Mouse (Mus musculus): ENCODE results near the gene Crb2. TPM values are rescaled to one million over a fixed set of nuclear protein-coding genes. Genes with fewer than 3 reads are reported as not detected.

Gene Crb2
- polyA plus RNA-seq, 1 experiment from 2014 or later: 5.8 TPM

DNA sequence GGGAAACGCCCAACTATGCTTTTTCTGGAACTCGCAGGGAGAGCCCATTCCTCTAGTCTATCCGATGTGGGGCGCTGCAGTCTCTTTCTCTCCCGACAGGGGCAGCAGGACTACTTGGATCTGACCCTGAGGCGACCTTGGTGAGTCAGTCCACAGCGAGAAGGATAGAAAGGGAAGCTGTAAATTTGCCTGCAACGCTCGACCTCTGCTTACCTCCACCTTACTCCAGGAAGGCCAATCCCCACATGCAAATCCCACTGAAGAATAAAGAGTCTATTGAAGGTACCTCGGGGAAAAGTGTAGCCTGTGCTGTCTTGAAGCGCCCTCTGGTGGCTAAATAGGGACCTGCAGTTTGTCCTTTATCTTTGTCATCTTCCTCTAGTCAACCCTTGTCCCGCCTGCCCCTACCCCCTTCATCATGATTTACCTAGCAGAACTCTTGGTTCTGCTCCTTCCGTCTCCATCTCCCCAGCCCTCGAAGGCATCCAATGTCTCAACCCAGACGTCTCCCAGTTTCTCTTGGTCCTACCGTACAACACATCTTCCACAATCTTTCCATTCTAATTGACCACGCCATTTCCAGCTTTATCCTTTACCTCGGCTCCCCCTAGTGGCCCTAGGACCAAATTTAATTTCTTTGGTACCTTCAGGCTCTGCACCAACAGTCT, 4.3 kb upstream of the Crb2 start:
- no peak overlapping the region for H3K27ac ChIP-seq (replicated peaks; ENCODE audit: low read depth, low read length)
- peaks cover 38% of the 10 kb centered on the region for H3K4me1 ChIP-seq (ENCODE audit: control insufficient read depth, insufficient read depth, low read length)
- ATAC-seq (ENCODE audit: low FRiP score, low TSS enrichment) (peak; percentile 44), DNase-seq (peak; percentile 93)
- under 1% methylated on average over 18 of the region's 18 CpGs for WGBS
- H3K27me3 ChIP-seq (ENCODE audit: control insufficient read depth, insufficient read depth, low read length): no peaks in the 10 kb centered on the region
- H3K36me3 ChIP-seq (ENCODE audit: control insufficient read depth, insufficient read depth, low read length): no peaks in the 10 kb centered on the region
- peak overlapping the region; percentile 32 for H3K4me3 ChIP-seq (replicated peaks; ENCODE audit: low read depth, low read length)
- H3K9me3 ChIP-seq (ENCODE audit: control insufficient read depth, low read length): no peaks in the 10 kb centered on the region
- no peak overlapping the region; the same call in 1 of the 2 replicates for H3K9ac ChIP-seq (replicated peaks; ENCODE audit: low read length)
- H3K4me2 ChIP-seq (ENCODE audit: low read length): peak overlapping the region; percentile 59

DNA sequence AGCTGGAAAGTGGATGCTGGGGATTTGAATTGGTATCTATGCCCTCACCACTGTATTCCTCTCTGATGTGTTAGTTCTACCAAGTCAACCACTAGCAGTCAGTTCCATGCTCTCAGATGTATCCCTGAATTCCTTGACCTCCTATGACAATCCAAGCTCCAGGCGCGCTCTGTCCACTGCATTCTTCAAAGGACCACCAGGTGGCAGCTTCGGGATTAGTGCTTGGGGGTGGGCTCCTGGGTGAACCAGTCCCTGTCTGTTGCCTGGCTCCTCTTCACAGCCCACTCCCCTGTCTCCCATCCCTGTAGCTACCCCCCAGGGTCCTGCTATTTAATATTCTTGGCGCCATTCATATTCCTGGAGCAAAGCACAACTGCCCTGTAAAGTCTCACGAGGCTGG, 1.5 kb upstream of the Crb2 start:
- DNase-seq: peak; percentile 82
- Histone ChIP-seq H3K9me3 (ENCODE audit: control insufficient read depth, low read length) (no peaks in the 10 kb centered on the region), H3K9ac (replicated peaks; ENCODE audit: low read length) (no peak overlapping the region), H3K27ac (replicated peaks; ENCODE audit: low read depth, low read length) (no peak overlapping the region), H3K27me3 (ENCODE audit: control insufficient read depth, insufficient read depth, low read length) (no peaks in the 10 kb centered on the region), H3K4me3 (replicated peaks; ENCODE audit: low read depth, low read length) (no peak overlapping the region), H3K4me1 (ENCODE audit: control insufficient read depth, insufficient read depth, low read length) (peaks cover 40% of the 10 kb centered on the region), H3K36me3 (ENCODE audit: control insufficient read depth, insufficient read depth, low read length) (no peaks in the 10 kb centered on the region), H3K4me2 (ENCODE audit: low read length) (no peak overlapping the region)
- no peak for ATAC-seq (ENCODE audit: low FRiP score, low TSS enrichment)
- WGBS: 7% methylated on average over 5 of the region's 5 CpGs

GRCm38 (mm10) chr2:37776611-37777411, 762 bp downstream of the Crb2 start:
- Histone ChIP-seq H3K4me1 (ENCODE audit: control insufficient read depth, insufficient read depth, low read length) (peaks cover 53% of the 10 kb centered on the region), H3K27ac (replicated peaks; ENCODE audit: low read depth, low read length) (peak overlapping the region; percentile 67), H3K9me3 (ENCODE audit: control insufficient read depth, low read length) (no peaks in the 10 kb centered on the region), H3K9ac (replicated peaks; ENCODE audit: low read length) (peak overlapping the region; percentile 34), H3K27me3 (ENCODE audit: control insufficient read depth, insufficient read depth, low read length) (no peaks in the 10 kb centered on the region), H3K4me2 (ENCODE audit: low read length) (peak overlapping the region; percentile 53), H3K36me3 (ENCODE audit: control insufficient read depth, insufficient read depth, low read length) (no peaks in the 10 kb centered on the region), H3K4me3 (replicated peaks; ENCODE audit: low read depth, low read length) (peak overlapping the region; percentile 36)
- ATAC-seq (ENCODE audit: low FRiP score, low TSS enrichment) (no peak), DNase-seq (no peak)
- 6% methylated on average over 20 of the region's 20 CpGs for WGBS

DNA sequence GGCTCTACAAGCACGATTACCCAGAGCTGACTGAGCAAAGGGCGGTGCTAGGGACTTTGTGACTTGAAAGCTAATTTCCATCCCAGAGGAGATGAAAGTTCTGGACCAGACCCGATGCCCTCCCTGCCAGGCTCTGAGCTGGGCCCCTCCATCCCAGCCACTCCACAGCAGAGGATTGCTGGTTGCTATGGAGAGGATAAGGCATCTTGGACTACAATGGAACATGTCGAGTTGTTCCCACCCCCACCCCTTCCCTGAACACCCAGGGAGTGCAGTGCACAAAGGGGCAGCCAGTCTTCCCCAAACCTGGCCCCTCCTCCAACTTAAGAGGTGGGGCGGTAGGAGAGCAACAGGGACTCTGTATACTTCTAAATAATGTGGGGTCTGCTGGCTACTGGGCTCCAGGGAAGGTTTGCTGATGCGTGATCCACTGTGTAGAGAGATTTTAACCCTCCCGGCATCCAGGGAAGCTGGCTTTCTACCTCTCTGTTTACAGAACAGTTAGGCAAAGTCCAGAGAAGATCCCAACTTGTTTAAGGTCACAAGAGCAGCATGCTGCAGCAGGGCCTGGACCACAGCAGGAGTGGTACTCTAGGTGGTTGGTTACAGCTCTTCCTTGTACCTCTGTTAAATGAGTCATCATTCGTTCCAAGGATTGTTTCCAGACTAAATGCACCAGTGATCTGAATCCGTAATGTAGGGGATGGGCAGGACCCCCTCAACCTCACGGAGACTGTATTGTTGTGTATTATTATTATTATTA, 2.1 kb downstream of the Crb2 start:
- peak; percentile 81 for ATAC-seq (ENCODE audit: low FRiP score, low TSS enrichment)
- peak; percentile 77 for DNase-seq
- no peaks in the 10 kb centered on the region for H3K36me3 ChIP-seq (ENCODE audit: control insufficient read depth, insufficient read depth, low read length)
- H3K4me3 ChIP-seq (replicated peaks; ENCODE audit: low read depth, low read length): 0 out of 2 replicates have a peak overlapping the region, but pooled peaks have one; percentile 36
- H3K27ac ChIP-seq (replicated peaks; ENCODE audit: low read depth, low read length): peak overlapping the region; percentile 72
- peak overlapping the region; percentile 53 for H3K4me2 ChIP-seq (ENCODE audit: low read length)
- 8% methylated on average over 10 of the region's 10 CpGs for WGBS
- no peaks in the 10 kb centered on the region for H3K27me3 ChIP-seq (ENCODE audit: control insufficient read depth, insufficient read depth, low read length)
- H3K9ac ChIP-seq (replicated peaks; ENCODE audit: low read length): no peak overlapping the region; the same call in 1 of the 2 replicates
- H3K4me1 ChIP-seq (ENCODE audit: control insufficient read depth, insufficient read depth, low read length): peaks cover 55% of the 10 kb centered on the region
- H3K9me3 ChIP-seq (ENCODE audit: control insufficient read depth, low read length): no peaks in the 10 kb centered on the region

DNA sequence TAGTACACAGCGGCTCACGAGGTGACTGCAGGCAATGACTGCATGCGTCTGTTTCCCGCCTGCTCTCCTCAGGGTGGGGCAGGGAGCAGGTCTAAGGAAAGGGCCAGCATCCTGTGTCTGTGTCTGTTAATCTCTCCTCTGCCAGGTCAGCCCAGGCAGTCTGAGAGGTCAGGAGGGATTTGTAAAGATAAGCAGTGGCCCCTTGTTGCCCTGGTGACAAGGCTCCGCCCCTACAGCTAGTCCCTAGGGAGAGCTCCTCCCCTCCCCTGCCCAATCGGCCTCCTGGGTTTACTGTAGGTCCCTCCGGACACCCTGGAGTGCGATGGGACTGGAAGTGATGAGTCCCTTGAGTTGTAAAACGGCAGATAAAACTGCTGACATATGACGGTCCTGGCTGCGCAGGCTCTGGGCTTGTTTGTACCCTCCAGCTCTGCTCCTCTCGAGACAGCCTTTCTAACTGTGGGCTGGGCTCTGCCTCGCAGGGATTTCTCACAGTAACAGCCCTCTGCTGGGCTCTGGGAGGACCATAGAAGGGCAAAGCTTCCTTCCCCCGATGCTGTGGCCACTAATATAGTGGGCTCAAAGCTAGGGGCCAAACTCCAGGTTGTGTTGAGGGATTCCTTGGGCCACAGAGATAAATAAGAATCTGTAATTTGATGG, 4.4 kb downstream of the Crb2 start:
- Histone ChIP-seq H3K27me3 (ENCODE audit: control insufficient read depth, insufficient read depth, low read length) (no peaks in the 10 kb centered on the region), H3K9ac (replicated peaks; ENCODE audit: low read length) (no peak overlapping the region; the same call in 1 of the 2 replicates), H3K4me3 (replicated peaks; ENCODE audit: low read depth, low read length) (no peak overlapping the region), H3K27ac (replicated peaks; ENCODE audit: low read depth, low read length) (peak overlapping the region; percentile 50), H3K4me1 (ENCODE audit: control insufficient read depth, insufficient read depth, low read length) (peaks cover 55% of the 10 kb centered on the region), H3K36me3 (ENCODE audit: control insufficient read depth, insufficient read depth, low read length) (no peaks in the 10 kb centered on the region), H3K4me2 (ENCODE audit: low read length) (peak overlapping the region; percentile 43), H3K9me3 (ENCODE audit: control insufficient read depth, low read length) (no peaks in the 10 kb centered on the region)
- WGBS: 2% methylated on average over 14 of the region's 14 CpGs
- ATAC-seq (ENCODE audit: low FRiP score, low TSS enrichment) (0 out of 2 replicates have a peak, but pooled peaks have one; percentile 5), DNase-seq (peak; percentile 77)

- ATAC-seq (ENCODE audit: low FRiP score, low TSS enrichment) (no peak), DNase-seq (no peak)
- peaks cover 48% of the 10 kb centered on the region for H3K4me1 ChIP-seq (ENCODE audit: control insufficient read depth, insufficient read depth, low read length)
- no peak overlapping the region for H3K27ac ChIP-seq (replicated peaks; ENCODE audit: low read depth, low read length)
- H3K4me3 ChIP-seq (replicated peaks; ENCODE audit: low read depth, low read length): no peak overlapping the region
- no peaks in the 10 kb centered on the region for H3K36me3 ChIP-seq (ENCODE audit: control insufficient read depth, insufficient read depth, low read length)
- no peak overlapping the region for H3K9ac ChIP-seq (replicated peaks; ENCODE audit: low read length)
- whole genome bisulfite sequencing: 35% methylated on average over 3 of the region's 3 CpGs
- H3K4me2 ChIP-seq (ENCODE audit: low read length): no peak overlapping the region
- no peaks in the 10 kb centered on the region for H3K9me3 ChIP-seq (ENCODE audit: control insufficient read depth, low read length)
- no peaks in the 10 kb centered on the region for H3K27me3 ChIP-seq (ENCODE audit: control insufficient read depth, insufficient read depth, low read length)
Measured at GRCm38 (mm10) chr2:37781421-37781820, 5.4 kb downstream of the Crb2 start.

DNA sequence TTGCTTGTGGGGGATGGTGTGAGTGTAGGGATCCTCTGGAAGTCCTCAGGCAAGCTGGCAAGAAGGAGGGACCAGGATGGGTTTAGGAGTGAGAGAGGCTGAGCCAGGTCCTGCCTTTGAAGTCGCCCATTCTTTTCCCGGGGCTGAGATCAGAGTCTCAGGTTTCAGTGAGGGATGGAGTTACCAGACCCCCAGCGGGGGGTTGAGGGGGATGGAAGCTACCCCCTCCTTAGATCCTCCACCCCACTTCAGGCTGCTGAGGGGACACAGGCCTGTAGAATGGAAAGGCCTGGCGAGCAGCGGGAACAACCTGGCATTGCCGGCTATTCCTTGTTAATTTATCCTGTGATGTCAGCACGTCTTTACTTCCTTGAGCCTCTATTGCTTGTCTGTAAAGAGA, 6.0 kb downstream of the Crb2 start:
- no peak for ATAC-seq (ENCODE audit: low FRiP score, low TSS enrichment)
- Histone ChIP-seq H3K36me3 (ENCODE audit: control insufficient read depth, insufficient read depth, low read length) (no peaks in the 10 kb centered on the region), H3K4me2 (ENCODE audit: low read length) (no peak overlapping the region), H3K27me3 (ENCODE audit: control insufficient read depth, insufficient read depth, low read length) (no peaks in the 10 kb centered on the region), H3K4me1 (ENCODE audit: control insufficient read depth, insufficient read depth, low read length) (peaks cover 42% of the 10 kb centered on the region), H3K27ac (replicated peaks; ENCODE audit: low read depth, low read length) (no peak overlapping the region), H3K9ac (replicated peaks; ENCODE audit: low read length) (no peak overlapping the region), H3K9me3 (ENCODE audit: control insufficient read depth, low read length) (no peaks in the 10 kb centered on the region), H3K4me3 (replicated peaks; ENCODE audit: low read depth, low read length) (no peak overlapping the region)
- no peak for DNase-seq
- 19% methylated on average over 7 of the region's 7 CpGs for WGBS

DNA sequence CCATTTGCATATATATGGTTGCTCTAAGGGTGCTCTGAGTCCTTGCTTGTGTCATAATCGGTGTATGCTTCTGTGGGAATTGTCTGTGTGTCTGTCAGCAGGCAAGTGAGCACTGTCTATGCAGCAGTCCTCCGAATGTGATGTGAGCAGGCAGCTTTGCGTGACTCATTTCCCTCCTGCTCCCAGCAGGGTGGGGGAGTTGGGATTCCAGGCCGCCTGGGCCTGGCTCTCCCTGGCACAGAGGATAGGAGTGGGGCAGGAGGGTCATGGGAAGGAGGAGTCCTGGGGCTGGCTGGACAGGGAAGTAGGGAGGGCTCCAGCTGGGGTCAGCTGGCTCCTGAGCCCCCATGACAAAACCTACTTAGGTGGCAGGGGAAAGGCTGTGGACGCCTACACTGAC, 8.4 kb downstream of the Crb2 start:
- no peak overlapping the region for H3K4me3 ChIP-seq (replicated peaks; ENCODE audit: low read depth, low read length)
- H3K9me3 ChIP-seq (ENCODE audit: control insufficient read depth, low read length): no peaks in the 10 kb centered on the region
- no peak overlapping the region for H3K27ac ChIP-seq (replicated peaks; ENCODE audit: low read depth, low read length)
- WGBS: 83% methylated on average over 5 of the region's 5 CpGs
- H3K9ac ChIP-seq (replicated peaks; ENCODE audit: low read length): no peak overlapping the region
- no peaks in the 10 kb centered on the region for H3K27me3 ChIP-seq (ENCODE audit: control insufficient read depth, insufficient read depth, low read length)
- H3K4me2 ChIP-seq (ENCODE audit: low read length): no peak overlapping the region
- DNase-seq (no peak), ATAC-seq (ENCODE audit: low FRiP score, low TSS enrichment) (no peak)
- 0 out of 2 replicates have a peak, but pooled peaks cover 2% of the 10 kb centered on the region for H3K36me3 ChIP-seq (ENCODE audit: control insufficient read depth, insufficient read depth, low read length)
- H3K4me1 ChIP-seq (ENCODE audit: control insufficient read depth, insufficient read depth, low read length): peaks cover 24% of the 10 kb centered on the region
